Mouse (Mus musculus) MEL (cell line): Measurements from ENCODE around the gene Cdh23. TPM values are rescaled to one million over a fixed set of nuclear protein-coding genes. Genes with fewer than 3 reads are reported as not detected.

ENCODE experiments used
- DNase-seq: peaks from one replicate; pipeline ENCODE4 v3.0.0; 2011; ENCODE audit warnings: low read depth, low spot score
- H3K27ac ChIP-seq: 2 replicates; pipeline ENCODE4 v1.5.1; 2012; ENCODE audit warnings: low read depth, mild to moderate bottlenecking, control low read depth, low read length, moderate library complexity; ENCODE audit not compliant: control insufficient read depth
- H3K27me3 ChIP-seq, 2 experiments: fragments of 150-350 bp in 1 of 2; sonication (generic) in 1 of 2; 2 replicates each; pipeline ENCODE4 v1.6.1; 2012; ENCODE audit warnings: low read length in 2 of 2, mild to moderate bottlenecking in 2 of 2, improper control_type of control experiment in 1 of 2, moderate library complexity in 1 of 2; ENCODE audit not compliant: insufficient read depth in 2 of 2, control insufficient read depth in 1 of 2
- H3K36me3 ChIP-seq, 2 experiments: 2 replicates each; pipeline ENCODE4 v1.6.1; 2012 to 2014; ENCODE audit warnings: low read length in 2 of 2, improper control_type of control experiment in 1 of 2, inconsistent platforms in 1 of 2, mild to moderate bottlenecking in 1 of 2; ENCODE audit not compliant: insufficient read depth in 2 of 2, control insufficient read depth in 1 of 2
- H3K4me1 ChIP-seq, 2 experiments: fragments of 150-350 bp in 1 of 2; sonication (generic) in 1 of 2; 2 replicates each; pipeline ENCODE4 v1.6.1; 2012; ENCODE audit warnings: low read length in 2 of 2, improper control_type of control experiment in 1 of 2, mild to moderate bottlenecking in 1 of 2; ENCODE audit not compliant: insufficient read depth in 2 of 2, control insufficient read depth in 1 of 2
- H3K4me3 ChIP-seq, 2 experiments: fragments of 150-350 bp in 1 of 2; sonication (generic) in 1 of 2; 2 replicates each; pipeline ENCODE4 v1.5.1; 2012; ENCODE audit warnings: low read depth in 2 of 2, low read length in 2 of 2, mild to moderate bottlenecking in 2 of 2, moderate library complexity in 2 of 2, control low read depth in 1 of 2, improper control_type of control experiment in 1 of 2; ENCODE audit not compliant: control insufficient read depth in 1 of 2, insufficient read depth in 1 of 2
- H3K79me2 ChIP-seq: 2 replicates; pipeline ENCODE4 v1.6.1; 2012; ENCODE audit warnings: mild to moderate bottlenecking, low read length, moderate library complexity; ENCODE audit not compliant: control insufficient read depth, poor library complexity, insufficient read depth
- H3K9ac ChIP-seq: 2 replicates; pipeline ENCODE4 v1.6.1; 2012; ENCODE audit warnings: low read depth, mild to moderate bottlenecking, control low read depth, low read length, moderate library complexity; ENCODE audit not compliant: control insufficient read depth, poor library complexity, severe bottlenecking
- H3K9me3 ChIP-seq: fragments of 150-350 bp; sonication (generic); replicated peaks from 2 replicates; pipeline ENCODE4 v1.6.1; 2012; ENCODE audit warnings: mild to moderate bottlenecking, low read length, improper control_type of control experiment, moderate library complexity; ENCODE audit not compliant: insufficient read depth
- BHLHE40 ChIP-seq: IDR thresholded peaks from 2 replicates; pipeline ENCODE4 v1.6.1; 2012; ENCODE audit warnings: low read depth, mild to moderate bottlenecking, inconsistent platforms, low read length, improper control_type of control experiment, borderline replicate concordance
- CHD1 ChIP-seq: IDR thresholded peaks from 2 replicates; pipeline ENCODE4 v1.6.1; 2012; ENCODE audit warnings: low read depth, mild to moderate bottlenecking, inconsistent platforms, low read length, improper control_type of control experiment
- E2F4 ChIP-seq: IDR thresholded peaks from 2 replicates; pipeline ENCODE4 v1.6.1; 2011; ENCODE audit warnings: low read depth, low read length, improper control_type of control experiment, borderline replicate concordance
- EP300 ChIP-seq, 2 experiments: IDR thresholded peaks; 2 replicates each; pipeline ENCODE4 v1.6.1; 2011; ENCODE audit warnings: improper control_type of control experiment in 2 of 2, low read length in 2 of 2, low read depth in 1 of 2, mild to moderate bottlenecking in 1 of 2
- ETS1 ChIP-seq: IDR thresholded peaks from 2 replicates; pipeline ENCODE4 v1.6.1; 2012; ENCODE audit warnings: low read depth, mild to moderate bottlenecking, inconsistent platforms, low read length, improper control_type of control experiment, moderate library complexity
- GABPA ChIP-seq: IDR thresholded peaks from 2 replicates; pipeline ENCODE4 v1.6.1; 2012; ENCODE audit warnings: low read depth, mild to moderate bottlenecking, inconsistent platforms, low read length, improper control_type of control experiment, moderate library complexity
- HCFC1 ChIP-seq: IDR thresholded peaks from 2 replicates; pipeline ENCODE4 v1.6.1; 2012; ENCODE audit warnings: low read depth, mild to moderate bottlenecking, inconsistent platforms, low read length, improper control_type of control experiment, moderate library complexity
- JUND ChIP-seq: IDR thresholded peaks from 2 replicates; pipeline ENCODE4 v1.6.1; 2011; ENCODE audit warnings: low read depth, mild to moderate bottlenecking, improper control_type of control experiment, low read length
- KAT2A ChIP-seq: conservative IDR thresholded peaks from 2 replicates; pipeline ENCODE4 v1.6.1; 2012; ENCODE audit warnings: low read depth, low read length, improper control_type of control experiment, inconsistent platforms
- MAZ ChIP-seq: IDR thresholded peaks from 2 replicates; pipeline ENCODE4 v1.6.1; 2012; ENCODE audit warnings: low read depth, mild to moderate bottlenecking, inconsistent platforms, low read length, improper control_type of control experiment
- MYC ChIP-seq: IDR thresholded peaks from 2 replicates; pipeline ENCODE4 v1.6.1; 2011; ENCODE audit warnings: low read depth, mild to moderate bottlenecking, low read length, improper control_type of control experiment, moderate library complexity
- POLR2AphosphoS2 ChIP-seq: IDR thresholded peaks from 2 replicates; pipeline ENCODE4 v1.6.1; 2011; ENCODE audit warnings: low read length, improper control_type of control experiment
- RAD21 ChIP-seq: IDR thresholded peaks from 2 replicates; pipeline ENCODE4 v1.6.1; 2011; ENCODE audit warnings: mild to moderate bottlenecking, low read depth, low read length, improper control_type of control experiment
- RCOR1 ChIP-seq: IDR thresholded peaks from 2 replicates; pipeline ENCODE4 v1.6.1; 2012; ENCODE audit warnings: low read depth, mild to moderate bottlenecking, inconsistent platforms, low read length, improper control_type of control experiment
- SMC3 ChIP-seq: IDR thresholded peaks from 2 replicates; pipeline ENCODE4 v1.6.1; 2011; ENCODE audit warnings: low read depth, low read length, improper control_type of control experiment
- TBP ChIP-seq: IDR thresholded peaks from 2 replicates; pipeline ENCODE4 v1.8.0; 2011; ENCODE audit warnings: low read depth, low read length, improper control_type of control experiment
- TCF12 ChIP-seq: IDR thresholded peaks from 2 replicates; pipeline ENCODE4 v1.6.1; 2014; ENCODE audit warnings: low read depth, mild to moderate bottlenecking, inconsistent platforms, low read length, improper control_type of control experiment, moderate library complexity
- USF1 ChIP-seq: IDR thresholded peaks from 2 replicates; pipeline ENCODE4 v1.6.1; 2014; ENCODE audit warnings: low read depth, mild to moderate bottlenecking, inconsistent platforms, low read length, improper control_type of control experiment, moderate library complexity
- ZKSCAN1 ChIP-seq: IDR thresholded peaks from 2 replicates; pipeline ENCODE4 v1.6.1; 2012; ENCODE audit warnings: low read depth, mild to moderate bottlenecking, inconsistent platforms, low read length, improper control_type of control experiment, moderate library complexity
- ZMIZ1 ChIP-seq: IDR thresholded peaks from 2 replicates; pipeline ENCODE4 v1.6.1; 2012; ENCODE audit warnings: low read depth, mild to moderate bottlenecking, inconsistent platforms, low read length, improper control_type of control experiment, moderate library complexity
- ZNF384 ChIP-seq: IDR thresholded peaks from 2 replicates; pipeline ENCODE4 v1.6.1; 2012; ENCODE audit warnings: low read depth, mild to moderate bottlenecking, inconsistent platforms, low read length, improper control_type of control experiment
- polyA plus RNA-seq, 2 experiments: library from polyadenylated mRNA; stranded (reverse) in 1 of 2; unstranded in 1 of 2; fragments of >175 nt in 1 of 2; fragments of >200 nt in 1 of 2; gene quantifications; 2 replicates each; pipeline versions ENCODE4 v1.2.1 to v1.2.4; 2012; ENCODE audit warnings: low replicate concordance in 2 of 2, low read depth in 1 of 2; ENCODE audit not compliant: insufficient read length in 2 of 2, insufficient read depth in 1 of 2, missing spikeins in 1 of 2
- total RNA-seq: library from RNA; depleted of rRNA; stranded (reverse); fragments of 300-350 nt; gene quantifications from 2 replicates; pipeline ENCODE4 v1.2.3, GENCODE M21; 2012

The Cdh23 gene
- total and polyA plus RNA-seq, 3 experiments, result 0.04 TPM; not detected in 2

GRCm38 (mm10) chr10:60687011-60687776 is 9.1 kb downstream of the Cdh23 start:
- H3K9me3 ChIP-seq, result no peaks in the 10 kb centered on the region
- no peaks in the 10 kb centered on the region for H3K36me3 ChIP-seq
- H3K4me3 ChIP-seq, result no peak overlapping the region
- no peak overlapping the region for H3K9ac ChIP-seq
- H3K27me3 ChIP-seq, result no peaks in the 10 kb centered on the region
- H3K79me2 ChIP-seq, result no peaks in the 10 kb centered on the region
- no peak for DNase-seq
- TF ChIP-seq ZMIZ1, result no peak
- no peak for TF ChIP-seq BHLHE40
- TF ChIP-seq TBP, result no peak
- no peak for TF ChIP-seq HCFC1
- no peak for TF ChIP-seq ZKSCAN1
- TF ChIP-seq ZNF384, result no peak
- TF ChIP-seq RCOR1, result no peak
- no peak for TF ChIP-seq TCF12
- no peak for TF ChIP-seq USF1
- no peak for TF ChIP-seq SMC3
- TF ChIP-seq JUND, result no peak
- no peak for TF ChIP-seq POLR2AphosphoS2
- TF ChIP-seq GABPA, result no peak
- no peak for TF ChIP-seq CHD1
- TF ChIP-seq ETS1, result no peak
- no peak for TF ChIP-seq MAZ
- TF ChIP-seq EP300 (IDR thresholded peaks at IDR 0.05; ENCODE audit: low read depth in 1 of 2, low read length in 2 of 2), result no peak
- TF ChIP-seq KAT2A, result no peak
- no peak for TF ChIP-seq MYC
- TF ChIP-seq RAD21, result no peak
- TF ChIP-seq, all 39 proteins: peak for 0
- Histone ChIP-seq H3K27ac (no peak overlapping the region), H3K4me1 (no peaks in the 10 kb centered on the region)

- Histone ChIP-seq H3K27ac (no peak overlapping the region), H3K79me2 (no peaks in the 10 kb centered on the region), H3K9me3 (no peaks in the 10 kb centered on the region), H3K4me1 (no peaks in the 10 kb centered on the region), H3K9ac (no peak overlapping the region), H3K27me3 (no peaks in the 10 kb centered on the region), H3K4me3 (no peak overlapping the region), H3K36me3 (no peaks in the 10 kb centered on the region)
- TF ChIP-seq EP300 (IDR thresholded peaks at IDR 0.05; ENCODE audit: low read depth in 1 of 2, low read length in 2 of 2), result no peak
- TF ChIP-seq E2F4, result no peak
- DNase-seq, result no peak
Measured at GRCm38 (mm10) chr10:60686641-60686975, 9.7 kb downstream of the Cdh23 start.
